Mouse (Mus musculus): ENCODE data around the gene March6. TPM values are rescaled to one million over a fixed set of nuclear protein-coding genes. Genes with fewer than 3 reads are reported as not detected.

Gene March6
- polyA plus RNA-seq, 1 experiment from 2014 or later: 24.6 TPM

GRCm38 (mm10) chr15:31535259-31535855 is 4.5 kb upstream of the March6 start:
- 64% methylated on average over 8 of the region's 8 CpGs for WGBS (ENCODE audit: missing documents)
- H3K4me3 ChIP-seq (ENCODE audit: inconsistent target): no peak overlapping the region
- H3K79me2 ChIP-seq (ENCODE audit: inconsistent target): no peaks in the 10 kb centered on the region; the same call in 1 of the 2 replicates
- no peak overlapping the region for H3K27ac ChIP-seq
- no peaks in the 10 kb centered on the region for H3K36me3 ChIP-seq (ENCODE audit: inconsistent target)

- H3K27ac ChIP-seq: no peak overlapping the region
- WGBS (ENCODE audit: missing documents): 66% methylated on average over 7 of the region's 7 CpGs
Measured at GRCm38 (mm10) chr15:31534421-31535258, 3.8 kb upstream of the March6 start.

GRCm38 (mm10) chr15:31533529-31533928 is 2.7 kb upstream of the March6 start:
- Histone ChIP-seq H3K27ac (no peak overlapping the region), H3K79me2 (ENCODE audit: inconsistent target) (peaks cover 18% of the 10 kb centered on the region), H3K36me3 (ENCODE audit: inconsistent target) (no peaks in the 10 kb centered on the region), H3K4me3 (ENCODE audit: inconsistent target) (no peak overlapping the region)
- 26% methylated on average over 2 of the region's 2 CpGs for WGBS (ENCODE audit: missing documents)

More at GRCm38 (mm10) chr15:31534421-31535258, 3.8 kb upstream of the March6 start:
- Histone ChIP-seq H3K36me3 (ENCODE audit: inconsistent target) (no peaks in the 10 kb centered on the region), H3K4me3 (ENCODE audit: inconsistent target) (no peak overlapping the region), H3K79me2 (ENCODE audit: inconsistent target) (peaks cover 7% of the 10 kb centered on the region)

GRCm38 (mm10) chr15:31532331-31533021 is 1.6 kb upstream of the March6 start:
- peak overlapping the region; percentile 61; the same call in 1 of the 2 replicates for H3K27ac ChIP-seq
- WGBS (ENCODE audit: missing documents): 94% methylated on average over 2 of the region's 2 CpGs
- H3K79me2 ChIP-seq (ENCODE audit: inconsistent target): peaks cover 29% of the 10 kb centered on the region
- H3K4me3 ChIP-seq (ENCODE audit: inconsistent target): no peak overlapping the region
- H3K36me3 ChIP-seq (ENCODE audit: inconsistent target): no peaks in the 10 kb centered on the region

- 0% methylated on average over 14 of the region's 16 CpGs for WGBS (ENCODE audit: missing documents)
- peak overlapping the region; percentile 68 for H3K4me3 ChIP-seq (ENCODE audit: inconsistent target)
- H3K27ac ChIP-seq: peak overlapping the region; percentile 61
- peaks cover 37% of the 10 kb centered on the region for H3K79me2 ChIP-seq (ENCODE audit: inconsistent target)
- no peaks in the 10 kb centered on the region for H3K36me3 ChIP-seq (ENCODE audit: inconsistent target)
Measured at GRCm38 (mm10) chr15:31531446-31532330, 835 bp upstream of the March6 start.

GRCm38 (mm10) chr15:31529811-31530658 is 818 bp downstream of the March6 start:
- Histone ChIP-seq H3K4me3 (ENCODE audit: inconsistent target) (peak overlapping the region; percentile 54), H3K27ac (peak overlapping the region; percentile 19; the same call in 1 of the 2 replicates), H3K36me3 (ENCODE audit: inconsistent target) (no peaks in the 10 kb centered on the region), H3K79me2 (ENCODE audit: inconsistent target) (peaks cover 53% of the 10 kb centered on the region)
- 1% methylated on average over 40 of the region's 56 CpGs for WGBS (ENCODE audit: missing documents)

GRCm38 (mm10) chr15:31529103-31529502 is 1.8 kb downstream of the March6 start:
- H3K36me3 ChIP-seq (ENCODE audit: inconsistent target): no peaks in the 10 kb centered on the region
- no peak overlapping the region for H3K27ac ChIP-seq
- H3K4me3 ChIP-seq (ENCODE audit: inconsistent target): peak overlapping the region; percentile 54; the same call in 1 of the 2 replicates
- peaks cover 62% of the 10 kb centered on the region for H3K79me2 ChIP-seq (ENCODE audit: inconsistent target)
- WGBS (ENCODE audit: missing documents): 18% methylated on average over 6 of the region's 6 CpGs

- H3K27ac ChIP-seq: no peak overlapping the region
- peaks cover 69% of the 10 kb centered on the region for H3K79me2 ChIP-seq (ENCODE audit: inconsistent target)
- no peaks in the 10 kb centered on the region for H3K36me3 ChIP-seq (ENCODE audit: inconsistent target)
- H3K4me3 ChIP-seq (ENCODE audit: inconsistent target): no peak overlapping the region
- 89% methylated on average over 4 of the region's 4 CpGs for WGBS (ENCODE audit: missing documents)
Measured at GRCm38 (mm10) chr15:31528477-31528876, 2.4 kb downstream of the March6 start.

GRCm38 (mm10) chr15:31526463-31526862 is 4.4 kb downstream of the March6 start:
- WGBS (ENCODE audit: missing documents): 93% methylated on average over 1 of the region's 1 CpGs
- Histone ChIP-seq H3K79me2 (ENCODE audit: inconsistent target) (peaks cover 89% of the 10 kb centered on the region), H3K27ac (no peak overlapping the region), H3K4me3 (ENCODE audit: inconsistent target) (no peak overlapping the region), H3K36me3 (ENCODE audit: inconsistent target) (no peaks in the 10 kb centered on the region)

- H3K79me2 ChIP-seq (ENCODE audit: inconsistent target): peaks cover 100% of the 10 kb centered on the region
- 97% methylated on average over 5 of the region's 5 CpGs for WGBS (ENCODE audit: missing documents)
- no peaks in the 10 kb centered on the region for H3K36me3 ChIP-seq (ENCODE audit: inconsistent target)
- no peak overlapping the region for H3K27ac ChIP-seq
- H3K4me3 ChIP-seq (ENCODE audit: inconsistent target): no peak overlapping the region
Measured at GRCm38 (mm10) chr15:31519000-31519399, 11.9 kb downstream of the March6 start.

GRCm38 (mm10) chr15:31518371-31518770 is 12.5 kb downstream of the March6 start:
- WGBS (ENCODE audit: missing documents): 91% methylated on average over 2 of the region's 2 CpGs
- H3K36me3 ChIP-seq (ENCODE audit: inconsistent target): no peaks in the 10 kb centered on the region
- no peak overlapping the region for H3K4me3 ChIP-seq (ENCODE audit: inconsistent target)

GRCm38 (mm10) chr15:31517186-31517585 is 13.7 kb downstream of the March6 start:
- H3K36me3 ChIP-seq (ENCODE audit: inconsistent target): no peaks in the 10 kb centered on the region
- H3K79me2 ChIP-seq (ENCODE audit: inconsistent target): peaks cover 100% of the 10 kb centered on the region
- H3K27ac ChIP-seq: no peak overlapping the region
- no peak overlapping the region for H3K4me3 ChIP-seq (ENCODE audit: inconsistent target)
- 89% methylated on average over 1 of the region's 1 CpGs for WGBS (ENCODE audit: missing documents)

More at GRCm38 (mm10) chr15:31518371-31518770, 12.5 kb downstream of the March6 start:
- Histone ChIP-seq H3K27ac (no peak overlapping the region), H3K79me2 (ENCODE audit: inconsistent target) (peaks cover 100% of the 10 kb centered on the region)

- peaks cover 89% of the 10 kb centered on the region for H3K79me2 ChIP-seq (ENCODE audit: inconsistent target)
- H3K4me3 ChIP-seq (ENCODE audit: inconsistent target): no peak overlapping the region
- WGBS (ENCODE audit: missing documents): 55% methylated on average over 1 of the region's 1 CpGs
- H3K27ac ChIP-seq: no peak overlapping the region
- H3K36me3 ChIP-seq (ENCODE audit: inconsistent target): no peaks in the 10 kb centered on the region
Measured at GRCm38 (mm10) chr15:31511795-31512194, 19.1 kb downstream of the March6 start.

Data from macrophage (primary cell).